Mouse (Mus musculus): Measurements from ENCODE around the gene Slc25a51.

- TF ChIP-seq CTCF (IDR thresholded peaks at IDR 0.05; ENCODE audit: borderline replicate concordance, control insufficient read depth, extremely low read depth, insufficient read depth, low read length, poor library complexity): no peak
- TF ChIP-seq POLR2A (IDR thresholded peaks at IDR 0.05; ENCODE audit: control insufficient read depth, extremely low read depth, insufficient read depth, low read length, poor library complexity): no peak
Observed at GRCm38 (mm10) chr4:45431806-45432205, 23.2 kb upstream of the Slc25a51 start.
